Mouse (Mus musculus) gastrocnemius, adult 2 months (tissue): ENCODE data around the gene Tssc4. TPM values are rescaled to one million over a fixed set of nuclear protein-coding genes. Genes with fewer than 3 reads are reported as not detected.

ENCODE experiments used
- DNase-seq: peaks from one replicate; pipeline ENCODE4 v3.0.0; 2022
- H3K27ac ChIP-seq: fragments of 200-600 bp; 2 replicates; pipeline ENCODE4 v1.8.1; 2022; ENCODE audit warnings: mild to moderate bottlenecking
- H3K4me3 ChIP-seq: fragments of 200-600 bp; 2 replicates; pipeline ENCODE4 v1.8.1; 2022; ENCODE audit warnings: mild to moderate bottlenecking, moderate library complexity
- CTCF ChIP-seq: fragments of 200-600 bp; IDR thresholded peaks from 2 replicates; pipeline ENCODE4 v1.8.1; 2022; ENCODE audit warnings: antibody characterized with exemption, mild to moderate bottlenecking, moderate library complexity
- intact Hi-C: fragments of 180-260 bp; cut with DNase I; formaldehyde crosslinking; loops from one replicate; pipeline ENCODE4 v1.15.1; 2025
- total RNA-seq, 2 experiments: library from RNA; stranded (reverse); gene quantifications; 2 replicates each; pipeline ENCODE4 v1.2.3; 2021

Gene Tssc4
- total RNA-seq, 2 experiments from 2014 or later = 6.6 to 8.2 TPM

DNA sequence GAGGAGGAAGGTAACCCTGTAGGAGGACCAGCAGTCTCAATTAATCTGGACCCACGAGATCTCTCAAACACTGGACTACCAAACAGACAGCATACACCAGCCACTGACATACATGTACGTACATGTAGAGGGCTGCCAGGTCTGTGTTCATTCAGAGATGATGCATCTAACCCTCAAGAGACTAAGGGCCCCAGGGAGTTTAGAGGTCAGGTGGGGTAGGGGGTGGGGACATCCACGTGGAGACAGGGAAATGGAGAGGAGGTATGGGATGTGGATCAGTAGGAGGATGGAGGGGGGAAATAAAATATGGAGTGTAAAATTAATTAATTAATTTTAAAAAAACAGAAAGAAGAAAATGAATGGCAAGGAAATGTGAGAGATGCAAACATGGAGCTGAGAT lies 32.3 kb upstream of the Tssc4 start:
- H3K27ac ChIP-seq = no peak overlapping the region
- intact Hi-C loops = no loop called here
- no peak for TF ChIP-seq CTCF
- no peak for DNase-seq
- H3K4me3 ChIP-seq = no peak overlapping the region

GRCm38 (mm10) chr7:143037306-143037705 lies 31.7 kb upstream of the Tssc4 start:
- no peak for TF ChIP-seq CTCF
- no peak overlapping the region for H3K27ac ChIP-seq
- intact Hi-C loops = no loop called here
- no peak overlapping the region for H3K4me3 ChIP-seq
- DNase-seq = no peak

- intact Hi-C loops = no loop called here
- H3K4me3 ChIP-seq = no peak overlapping the region
- no peak overlapping the region for H3K27ac ChIP-seq
- no peak for TF ChIP-seq CTCF
- DNase-seq = no peak
Observed at GRCm38 (mm10) chr7:143038174-143038931, 30.7 kb upstream of the Tssc4 start.

GRCm38 (mm10) chr7:143040561-143040960 lies 28.5 kb upstream of the Tssc4 start:
- Histone ChIP-seq H3K4me3 (no peak overlapping the region), H3K27ac (peak overlapping the region; percentile 85)
- no peak for TF ChIP-seq CTCF
- intact Hi-C loops = no loop called here
- no peak for DNase-seq

- no peak for TF ChIP-seq CTCF
- no peak overlapping the region for H3K4me3 ChIP-seq
- intact Hi-C loops = no loop called here
- DNase-seq = no peak
- peak overlapping the region; percentile 85 for H3K27ac ChIP-seq
Observed at GRCm38 (mm10) chr7:143041138-143041822, 27.8 kb upstream of the Tssc4 start.

DNA sequence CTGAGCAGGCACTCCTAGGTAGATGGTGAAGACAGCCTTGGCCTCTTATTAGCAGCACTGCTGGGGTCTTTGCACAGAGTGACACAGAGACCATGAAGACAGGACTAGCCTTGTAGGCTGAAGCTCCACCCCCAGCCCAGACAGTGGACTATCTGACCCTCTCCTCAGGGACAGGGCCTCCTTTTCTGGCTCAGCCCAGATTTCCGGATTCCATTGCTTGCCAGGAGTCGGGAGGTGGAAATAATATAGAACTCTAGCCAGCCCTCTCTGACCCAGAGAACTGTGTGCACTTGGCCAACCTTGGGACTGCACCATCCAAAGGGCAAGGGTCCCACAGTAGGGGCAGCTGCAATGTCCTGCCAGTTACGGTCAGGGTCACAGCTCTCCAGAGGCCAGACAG lies 27.0 kb upstream of the Tssc4 start:
- TF ChIP-seq CTCF = no peak
- peak; percentile 73 for DNase-seq
- Histone ChIP-seq H3K27ac (peak overlapping the region; percentile 85), H3K4me3 (0 out of 2 replicates have a peak overlapping the region, but pooled peaks have one; percentile 17)
- intact Hi-C loops = no loop called here

DNA sequence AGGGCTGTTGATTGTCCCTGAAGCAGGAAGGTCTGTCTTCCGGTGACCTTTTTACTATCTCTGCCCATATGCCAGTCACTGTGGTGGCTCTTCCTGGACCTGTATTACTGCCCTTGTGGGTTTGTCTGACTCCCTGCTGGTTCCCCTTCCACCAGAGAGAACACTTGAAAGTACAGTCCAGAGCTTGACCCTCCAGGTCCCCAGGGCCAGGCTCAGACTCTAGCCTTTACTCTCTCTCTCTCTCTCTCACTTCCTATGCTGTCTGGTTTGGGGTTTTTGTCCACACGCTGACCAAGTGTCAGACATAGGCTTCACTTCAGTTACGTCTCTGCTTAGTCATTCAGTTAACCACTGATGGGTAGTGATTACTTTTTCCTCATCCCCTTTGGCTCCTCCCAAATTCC lies 26.1 kb upstream of the Tssc4 start:
- peak overlapping the region; percentile 85 for H3K27ac ChIP-seq
- DNase-seq = no peak
- H3K4me3 ChIP-seq = no peak overlapping the region
- no peak for TF ChIP-seq CTCF
- intact Hi-C loops = no loop called here

- no peak overlapping the region for H3K27ac ChIP-seq
- TF ChIP-seq CTCF = no peak
- no peak for DNase-seq
- intact Hi-C loops = no loop called here
- no peak overlapping the region for H3K4me3 ChIP-seq
Observed at GRCm38 (mm10) chr7:143044049-143044825, 24.8 kb upstream of the Tssc4 start.

GRCm38 (mm10) chr7:143044826-143045206 lies 24.2 kb upstream of the Tssc4 start:
- peak; percentile 17; the same call in 1 of the 2 replicates for TF ChIP-seq CTCF
- no peak for DNase-seq
- no peak overlapping the region for H3K4me3 ChIP-seq
- intact Hi-C loops = no loop called here
- H3K27ac ChIP-seq = no peak overlapping the region

DNA sequence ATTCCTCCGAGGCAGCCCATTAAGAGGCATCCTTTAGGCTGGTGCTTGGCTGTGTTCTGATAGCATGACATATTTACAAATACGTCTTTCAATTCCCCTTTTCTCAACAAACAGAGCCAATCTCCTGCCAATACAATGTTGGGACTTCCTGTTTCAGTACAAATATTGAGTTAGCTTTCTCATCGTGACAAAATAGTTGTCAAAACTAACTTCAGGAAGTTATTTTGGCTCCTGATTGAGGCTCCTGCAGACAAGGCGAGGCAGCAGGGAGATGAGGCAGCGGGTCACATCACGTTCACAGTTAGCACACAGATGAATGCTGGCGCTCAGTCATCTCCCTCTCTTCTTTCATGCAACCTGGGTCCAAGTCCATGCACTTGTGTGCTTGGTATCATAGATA lies 22.7 kb upstream of the Tssc4 start:
- Histone ChIP-seq H3K4me3 (no peak overlapping the region), H3K27ac (no peak overlapping the region)
- DNase-seq = no peak
- intact Hi-C loops = no loop called here
- TF ChIP-seq CTCF = no peak

GRCm38 (mm10) chr7:143049331-143049730 lies 19.7 kb upstream of the Tssc4 start:
- intact Hi-C loops = no loop called here
- TF ChIP-seq CTCF = no peak
- DNase-seq = no peak
- Histone ChIP-seq H3K4me3 (no peak overlapping the region), H3K27ac (peak overlapping the region; percentile 52)

GRCm38 (mm10) chr7:143049841-143050816 lies 18.9 kb upstream of the Tssc4 start:
- Histone ChIP-seq H3K4me3 (no peak overlapping the region), H3K27ac (peak overlapping the region; percentile 52)
- intact Hi-C loops = no loop called here
- TF ChIP-seq CTCF = no peak
- DNase-seq = no peak
